Mouse (Mus musculus): ENCODE results near the gene Paqr3.

The Paqr3 gene

GRCm38 (mm10) chr5:97083701-97084100 is 27.7 kb downstream of the Paqr3 start:
- no peak for DNase-seq

- DNase-seq: peak; percentile 55
Measured at GRCm38 (mm10) chr5:97081481-97081880, 29.9 kb downstream of the Paqr3 start.

- no peak for DNase-seq
Measured at GRCm38 (mm10) chr5:97078641-97079040, 32.8 kb downstream of the Paqr3 start.

- DNase-seq: no peak
Measured at GRCm38 (mm10) chr5:97077676-97078075, 33.7 kb downstream of the Paqr3 start.

- no peak for DNase-seq
Measured at GRCm38 (mm10) chr5:97076167-97076566, 35.2 kb downstream of the Paqr3 start.

- DNase-seq: no peak
Measured at GRCm38 (mm10) chr5:97075476-97076151, 35.8 kb downstream of the Paqr3 start.

- no peak for DNase-seq
Measured at GRCm38 (mm10) chr5:97065746-97066145, 45.6 kb downstream of the Paqr3 start.

GRCm38 (mm10) chr5:97062041-97062440 is 49.4 kb downstream of the Paqr3 start:
- DNase-seq: no peak

GRCm38 (mm10) chr5:97060864-97061263 is 50.5 kb downstream of the Paqr3 start:
- no peak for DNase-seq

GRCm38 (mm10) chr5:97056791-97057450 is 54.5 kb downstream of the Paqr3 start:
- no peak for DNase-seq

- no peak for DNase-seq
Measured at GRCm38 (mm10) chr5:97056359-97056758, 55.0 kb downstream of the Paqr3 start.

- peak; percentile 86 for DNase-seq
Measured at GRCm38 (mm10) chr5:97055511-97056068, 55.8 kb downstream of the Paqr3 start.

GRCm38 (mm10) chr5:97054801-97055200 is 56.6 kb downstream of the Paqr3 start:
- DNase-seq: no peak

GRCm38 (mm10) chr5:97054166-97054565 is 57.2 kb downstream of the Paqr3 start:
- DNase-seq: no peak

GRCm38 (mm10) chr5:97048905-97049304 is 62.5 kb downstream of the Paqr3 start:
- DNase-seq: no peak

- DNase-seq: no peak
Measured at GRCm38 (mm10) chr5:97046680-97047079, 64.7 kb downstream of the Paqr3 start.

- no peak for DNase-seq
Measured at GRCm38 (mm10) chr5:97045260-97045659, 66.1 kb downstream of the Paqr3 start.
